Mouse (Mus musculus) heart, adult 8-10 months (tissue): Measurements from ENCODE around the gene Lrrc72. TPM values are rescaled to one million over a fixed set of nuclear protein-coding genes. Genes with fewer than 3 reads are reported as not detected.
A peak's percentile ranks its signal among the peaks of the same experiment; 100 is the strongest.
"Not testable (repeated sequence)": the region's sequence is repeated elsewhere in the genome, so short reads cannot be mapped to it uniquely, and the experiment has no call there.

ENCODE experiments used
- DNase-seq: peaks from one replicate; pipeline ENCODE4 v3.0.0; 2022; ENCODE audit warnings: low spot score
- total RNA-seq, 4 experiments: library from RNA; stranded (reverse); gene quantifications; 2 replicates each; pipeline ENCODE4 v1.2.4; 2022

Lrrc72 gene
- not detected for total RNA-seq

GRCm38 (mm10) chr12:36253298-36253697 lies at the start of gene Lrrc72:
Gene Lrrc72 (minus strand): TSS chr12:36253398.
- DNase-seq = no peak

GRCm38 (mm10) chr12:36302326-36302725 lies 49.1 kb upstream of the Lrrc72 start:
- DNase-seq = no peak

GRCm38 (mm10) chr12:36291346-36291745 lies 38.1 kb upstream of the Lrrc72 start:
- no peak for DNase-seq

- no peak for DNase-seq
These were observed 37.3 kb upstream of the Lrrc72 start for GRCm38 (mm10) chr12:36290465-36290864.

GRCm38 (mm10) chr12:36289634-36290033 lies 36.4 kb upstream of the Lrrc72 start:
- peak; percentile 27 for DNase-seq

- DNase-seq = no peak
These were observed 21.6 kb upstream of the Lrrc72 start for GRCm38 (mm10) chr12:36274823-36275222.

GRCm38 (mm10) chr12:36267670-36268246 lies 14.6 kb upstream of the Lrrc72 start:
- no peak for DNase-seq

GRCm38 (mm10) chr12:36262116-36262721 lies 9.0 kb upstream of the Lrrc72 start:
- DNase-seq = no peak

GRCm38 (mm10) chr12:36255413-36255812 lies 2.2 kb upstream of the Lrrc72 start:
- DNase-seq = no peak

GRCm38 (mm10) chr12:36241171-36241570 lies 12.0 kb downstream of the Lrrc72 start:
- no peak for DNase-seq

GRCm38 (mm10) chr12:36231386-36231785 lies 21.8 kb downstream of the Lrrc72 start:
- DNase-seq = no peak

- peak; percentile 38 for DNase-seq
These were observed 28.8 kb downstream of the Lrrc72 start for GRCm38 (mm10) chr12:36224392-36224791.

GRCm38 (mm10) chr12:36216905-36217304 lies 36.3 kb downstream of the Lrrc72 start:
- DNase-seq = no peak

GRCm38 (mm10) chr12:36216230-36216629 lies 37.0 kb downstream of the Lrrc72 start:
- DNase-seq = no peak

GRCm38 (mm10) chr12:36215149-36215480 lies 38.1 kb downstream of the Lrrc72 start:
- DNase-seq = peak; percentile 24

GRCm38 (mm10) chr12:36214389-36215148 lies 38.6 kb downstream of the Lrrc72 start:
- no peak for DNase-seq

GRCm38 (mm10) chr12:36210096-36210495 lies 43.1 kb downstream of the Lrrc72 start:
- no peak for DNase-seq

GRCm38 (mm10) chr12:36208456-36208855 lies 44.7 kb downstream of the Lrrc72 start:
- DNase-seq = no peak

GRCm38 (mm10) chr12:36207800-36208148 lies 45.4 kb downstream of the Lrrc72 start:
- no peak for DNase-seq

- peak; percentile 53 for DNase-seq
These were observed 46.0 kb downstream of the Lrrc72 start for GRCm38 (mm10) chr12:36207072-36207799.

- DNase-seq = not testable (repeated sequence)
These were observed 47.5 kb downstream of the Lrrc72 start for GRCm38 (mm10) chr12:36205579-36206119.

GRCm38 (mm10) chr12:36194976-36195375 lies 58.2 kb downstream of the Lrrc72 start:
- DNase-seq = no peak
